Mouse (Mus musculus) midbrain, embryonic 15.5 days (tissue): ENCODE data around the gene Notch3. TPM values are rescaled to one million over a fixed set of nuclear protein-coding genes. Genes with fewer than 3 reads are reported as not detected.
A peak's percentile ranks its signal among the peaks of the same experiment; 100 is the strongest.

Source experiments
- ATAC-seq: fragments of 200-750 bp; cut with Nextera tagmentation; replicated peaks from 2 replicates; pipeline ENCODE4 v1.8.0; 2017; ENCODE audit warnings: moderate TSS enrichment
- H3K27ac ChIP-seq: fragments of 300-500 bp; sonication (generic); 2 replicates; pipeline ENCODE4 v1.5.1; 2015; ENCODE audit warnings: mild to moderate bottlenecking, inconsistent platforms
- H3K27me3 ChIP-seq: fragments of 300-500 bp; sonication (generic); replicated peaks from 2 replicates; pipeline ENCODE4 v1.6.1; 2015; ENCODE audit warnings: inconsistent platforms
- H3K36me3 ChIP-seq: fragments of 300-500 bp; sonication (generic); replicated peaks from 2 replicates; pipeline ENCODE4 v1.6.1; 2015; ENCODE audit warnings: inconsistent platforms
- H3K4me1 ChIP-seq: fragments of 300-500 bp; sonication (generic); 2 replicates; pipeline ENCODE4 v1.6.1; 2015; ENCODE audit warnings: inconsistent platforms
- H3K4me2 ChIP-seq: fragments of 300-500 bp; sonication (generic); 2 replicates; pipeline ENCODE4 v1.6.1; 2015; ENCODE audit warnings: inconsistent platforms, mild to moderate bottlenecking, moderate library complexity
- H3K4me3 ChIP-seq: fragments of 300-500 bp; sonication (generic); 2 replicates; pipeline ENCODE4 v1.5.1; 2015; ENCODE audit warnings: mild to moderate bottlenecking, inconsistent platforms
- H3K9ac ChIP-seq: fragments of 300-500 bp; sonication (generic); 2 replicates; pipeline ENCODE4 v1.6.1; 2015; ENCODE audit warnings: mild to moderate bottlenecking, inconsistent platforms
- H3K9me3 ChIP-seq: fragments of 300-500 bp; sonication (generic); 2 replicates; pipeline ENCODE4 v1.6.1; 2016; ENCODE audit warnings: inconsistent platforms
- WGBS: fragments of 180-500 bp; shearing (Covaris S2); methylation state at CpG from one replicate; pipeline ENCODE4 v1.1.7; 2015; ENCODE audit warnings: mixed read lengths; 5-methylcytosine and 5-hydroxymethylcytosine counted together
- polyA plus RNA-seq: library from polyadenylated mRNA; unstranded; fragments of >200 nt; fragmentation: Nextera tagmentation; extraction: Ambion mirVana; gene quantifications from 2 replicates; pipeline ENCODE4 v1.2.1, GENCODE M21; 2015

Gene Notch3
- polyA plus RNA-seq, 1 experiment from 2014 or later = 7.9 TPM

- H3K36me3 ChIP-seq = no peaks in the 10 kb centered on the region
- 21% methylated on average over 5 of the region's 5 CpGs for WGBS
- peaks cover 16% of the 10 kb centered on the region for H3K27me3 ChIP-seq
- H3K4me2 ChIP-seq = peak overlapping the region; percentile 81
- peak overlapping the region; percentile 38; the same call in 1 of the 2 replicates for H3K4me3 ChIP-seq
- no peaks in the 10 kb centered on the region for H3K9me3 ChIP-seq
- ATAC-seq = no peak
- H3K4me1 ChIP-seq = peaks cover 15% of the 10 kb centered on the region
- no peak overlapping the region for H3K27ac ChIP-seq
- no peak overlapping the region for H3K9ac ChIP-seq
Observed at GRCm38 (mm10) chr17:32189850-32190249, 23.2 kb upstream of the Notch3 start.

DNA sequence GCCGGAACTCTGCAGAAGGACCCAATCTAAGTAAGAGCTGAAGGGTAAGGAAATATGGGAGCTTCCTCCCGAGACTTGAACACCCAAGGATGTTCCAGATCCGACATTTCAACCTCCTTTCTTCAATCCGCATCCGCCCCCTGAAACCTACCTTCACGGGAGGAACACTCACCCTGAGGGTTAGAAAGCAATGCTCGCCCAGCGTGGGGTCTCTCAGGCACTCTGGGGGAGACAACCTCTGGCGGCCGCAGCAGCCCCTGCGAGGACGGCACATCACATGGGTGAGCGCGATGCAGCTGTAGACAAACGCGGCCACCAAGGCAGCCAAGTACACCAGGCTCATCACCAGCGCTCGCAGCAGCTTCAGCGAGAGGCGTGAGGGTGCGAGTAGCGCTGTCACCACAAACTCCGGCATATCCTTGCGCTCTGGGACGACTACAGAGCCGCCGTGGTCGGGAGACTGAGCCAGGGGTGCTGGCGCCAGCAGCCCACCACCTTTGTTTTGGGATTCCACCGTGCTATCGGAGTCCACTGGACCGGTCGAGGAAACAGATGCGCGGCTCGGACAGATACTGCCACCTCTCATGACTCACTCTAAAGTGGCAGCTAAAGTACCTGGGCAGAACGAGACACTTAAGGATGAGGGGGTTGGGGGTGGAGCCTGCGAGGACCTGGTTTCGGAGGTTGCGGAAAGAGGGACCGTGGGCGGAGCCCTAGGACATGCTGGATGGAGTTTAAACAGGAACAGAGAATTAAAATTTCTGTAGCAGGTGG is 22.4 kb upstream of the Notch3 start, which contains the start of gene Ephx3:
Gene Ephx3, minus strand, starts transcription at position 687 of the 774 bp plus-strand sequence.
- Histone ChIP-seq H3K4me3 (peak within 1 kb of the TSS; percentile 38), H3K9me3 (no peaks in the 10 kb centered on the region), H3K4me2 (peak within 1 kb of the TSS; percentile 81), H3K27me3 (peaks cover 16% of the 10 kb centered on the region), H3K9ac (peak within 1 kb of the TSS; percentile 30), H3K27ac (no peak within 1 kb of the TSS), H3K4me1 (peaks cover 15% of the 10 kb centered on the region), H3K36me3 (no peaks in the 10 kb centered on the region)
- peak; percentile 78 for ATAC-seq
- 6% methylated on average over 42 of the region's 42 CpGs for WGBS

- Histone ChIP-seq H3K27ac (no peak overlapping the region), H3K4me3 (no peak overlapping the region), H3K27me3 (0 out of 2 replicates have a peak, but pooled peaks cover 1% of the 10 kb centered on the region), H3K4me2 (no peak overlapping the region), H3K36me3 (no peaks in the 10 kb centered on the region), H3K9me3 (no peaks in the 10 kb centered on the region), H3K4me1 (peaks cover 16% of the 10 kb centered on the region), H3K9ac (no peak overlapping the region)
- WGBS = 30% methylated on average over 8 of the region's 8 CpGs
- no peak for ATAC-seq
Observed at GRCm38 (mm10) chr17:32183017-32183416, 16.4 kb upstream of the Notch3 start.

GRCm38 (mm10) chr17:32179621-32180491 is 13.2 kb upstream of the Notch3 start:
- ATAC-seq = peak; percentile 81
- H3K4me2 ChIP-seq = no peak overlapping the region
- H3K9ac ChIP-seq = no peak overlapping the region
- peak overlapping the region; percentile 84 for H3K27ac ChIP-seq
- peaks cover 16% of the 10 kb centered on the region for H3K4me1 ChIP-seq
- H3K27me3 ChIP-seq = no peaks in the 10 kb centered on the region
- no peak overlapping the region for H3K4me3 ChIP-seq
- H3K36me3 ChIP-seq = no peaks in the 10 kb centered on the region
- 11% methylated on average over 11 of the region's 11 CpGs for WGBS
- H3K9me3 ChIP-seq = no peaks in the 10 kb centered on the region

- no peaks in the 10 kb centered on the region for H3K9me3 ChIP-seq
- H3K4me2 ChIP-seq = no peak overlapping the region
- no peak overlapping the region for H3K27ac ChIP-seq
- WGBS = 92% methylated on average over 4 of the region's 4 CpGs
- no peaks in the 10 kb centered on the region for H3K36me3 ChIP-seq
- no peak overlapping the region for H3K9ac ChIP-seq
- H3K4me1 ChIP-seq = peaks cover 16% of the 10 kb centered on the region
- no peak overlapping the region for H3K4me3 ChIP-seq
- ATAC-seq = no peak
- H3K27me3 ChIP-seq = no peaks in the 10 kb centered on the region
Observed at GRCm38 (mm10) chr17:32176919-32177318, 10.3 kb upstream of the Notch3 start.

- H3K36me3 ChIP-seq = no peaks in the 10 kb centered on the region
- no peaks in the 10 kb centered on the region for H3K4me1 ChIP-seq
- no peak for ATAC-seq
- H3K4me2 ChIP-seq = no peak overlapping the region
- no peaks in the 10 kb centered on the region for H3K27me3 ChIP-seq
- no peaks in the 10 kb centered on the region for H3K9me3 ChIP-seq
- H3K27ac ChIP-seq = no peak overlapping the region
- H3K9ac ChIP-seq = no peak overlapping the region
- WGBS = 70% methylated on average over 7 of the region's 7 CpGs
- no peak overlapping the region for H3K4me3 ChIP-seq
Observed at GRCm38 (mm10) chr17:32173166-32173565, 6.5 kb upstream of the Notch3 start.

DNA sequence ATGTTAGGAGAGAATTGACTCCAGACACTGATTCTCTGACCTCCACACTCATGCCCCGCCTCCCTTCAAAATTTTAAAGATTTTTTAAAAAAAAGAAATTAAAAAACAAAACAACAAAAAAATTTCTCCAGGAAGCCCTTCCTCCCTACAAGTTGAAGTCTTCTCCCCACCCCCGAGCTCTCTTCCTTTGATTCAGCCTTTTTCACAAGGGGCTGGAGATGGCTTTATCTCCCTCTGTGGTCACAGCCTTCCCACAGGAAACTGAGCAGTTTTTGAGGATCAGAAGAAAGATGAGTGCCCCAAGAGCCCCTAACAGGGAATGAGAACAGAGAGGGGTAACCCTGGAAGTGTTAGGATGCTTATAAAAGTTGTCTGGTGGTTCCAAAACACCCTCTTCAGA is 5.8 kb upstream of the Notch3 start:
- H3K4me3 ChIP-seq = no peak overlapping the region
- no peak overlapping the region for H3K27ac ChIP-seq
- no peak overlapping the region for H3K4me2 ChIP-seq
- no peak for ATAC-seq
- 83% methylated on average over 2 of the region's 2 CpGs for WGBS
- H3K4me1 ChIP-seq = no peaks in the 10 kb centered on the region
- no peaks in the 10 kb centered on the region for H3K9me3 ChIP-seq
- no peaks in the 10 kb centered on the region for H3K27me3 ChIP-seq
- no peaks in the 10 kb centered on the region for H3K36me3 ChIP-seq
- no peak overlapping the region for H3K9ac ChIP-seq

DNA sequence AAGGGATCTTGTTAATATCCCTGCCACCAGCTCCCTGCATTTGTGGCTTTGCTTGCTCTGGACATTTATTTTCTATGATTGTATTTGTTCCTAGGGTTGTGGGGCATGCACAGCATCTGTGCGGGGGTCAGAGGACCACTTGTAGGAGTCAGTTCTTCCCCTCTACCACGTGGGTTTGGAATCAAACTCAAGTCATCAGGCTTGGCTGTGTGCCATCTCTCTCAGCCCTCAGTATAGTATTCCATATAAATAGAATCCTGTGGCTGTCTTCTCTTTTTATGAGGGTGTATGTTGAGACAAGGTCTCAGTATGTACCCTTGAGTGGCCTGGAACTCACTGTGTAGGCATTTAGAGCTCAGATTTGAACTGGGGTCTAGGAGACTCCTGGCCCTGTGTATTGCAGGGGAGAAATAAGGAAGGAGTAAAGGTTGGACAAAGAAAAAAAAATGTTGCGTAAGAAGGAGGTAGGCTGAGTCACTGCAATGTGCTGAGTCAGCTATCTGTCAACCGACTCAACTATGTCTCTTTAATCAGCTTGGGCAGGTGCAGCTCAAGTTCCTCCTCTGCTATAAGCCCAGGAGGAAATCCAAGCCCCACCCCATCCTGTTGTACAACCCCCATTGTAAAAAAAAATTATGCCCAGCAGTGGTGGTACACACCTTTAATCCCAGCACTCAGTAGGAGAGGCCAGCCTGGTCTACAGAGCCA is 3.0 kb upstream of the Notch3 start:
- no peaks in the 10 kb centered on the region for H3K9me3 ChIP-seq
- no peak for ATAC-seq
- H3K4me1 ChIP-seq = peaks cover 21% of the 10 kb centered on the region
- no peaks in the 10 kb centered on the region for H3K27me3 ChIP-seq
- WGBS = 80% methylated on average over 4 of the region's 4 CpGs
- no peaks in the 10 kb centered on the region for H3K36me3 ChIP-seq
- H3K4me3 ChIP-seq = no peak overlapping the region
- H3K9ac ChIP-seq = no peak overlapping the region
- no peak overlapping the region for H3K4me2 ChIP-seq
- H3K27ac ChIP-seq = no peak overlapping the region

DNA sequence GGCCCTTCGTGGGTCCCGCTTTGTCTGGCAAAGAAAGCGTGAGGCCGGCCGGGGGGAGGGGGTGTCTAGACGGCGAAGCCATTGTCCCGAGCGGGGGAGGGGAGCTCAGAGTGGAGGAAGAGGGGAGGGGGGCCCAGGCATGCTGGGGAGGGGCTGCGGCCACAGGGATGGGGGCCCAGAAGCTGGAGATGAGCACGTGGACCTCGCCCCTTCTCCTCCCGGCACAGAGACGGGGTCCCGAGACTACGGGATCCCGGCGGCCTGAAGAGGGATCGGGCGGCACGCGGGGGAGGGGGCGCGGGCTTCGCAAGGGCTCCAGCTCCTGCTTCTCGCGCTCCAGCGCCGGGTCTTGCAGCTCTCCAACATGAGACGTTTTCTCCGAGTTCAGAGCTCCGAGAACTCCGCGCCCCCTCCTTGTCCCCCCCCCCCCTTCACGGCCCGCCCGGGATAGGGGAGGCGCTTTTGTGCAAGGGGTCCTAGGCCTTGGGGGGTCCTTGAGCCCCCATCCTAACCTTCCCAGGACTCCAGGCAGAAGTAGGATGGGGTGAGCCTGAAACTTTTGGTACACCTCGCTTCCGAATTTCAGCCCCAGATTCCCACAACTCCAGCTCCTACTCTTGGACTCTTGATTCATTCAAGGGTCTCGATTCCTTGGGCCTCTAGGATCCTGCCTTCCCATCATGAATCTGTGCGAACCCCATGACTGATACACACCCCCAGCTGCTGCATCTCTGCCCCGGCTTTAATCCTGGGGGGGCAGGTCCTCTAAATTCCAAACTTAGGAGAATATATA is 653 bp downstream of the Notch3 start:
- Histone ChIP-seq H3K4me2 (peak overlapping the region; percentile 96), H3K27me3 (no peaks in the 10 kb centered on the region), H3K27ac (peak overlapping the region; percentile 86), H3K9ac (peak overlapping the region; percentile 58), H3K9me3 (no peaks in the 10 kb centered on the region), H3K4me3 (peak overlapping the region; percentile 56), H3K36me3 (no peaks in the 10 kb centered on the region), H3K4me1 (peaks cover 41% of the 10 kb centered on the region)
- ATAC-seq = peak; percentile 59
- WGBS = 2% methylated on average over 38 of the region's 43 CpGs

DNA sequence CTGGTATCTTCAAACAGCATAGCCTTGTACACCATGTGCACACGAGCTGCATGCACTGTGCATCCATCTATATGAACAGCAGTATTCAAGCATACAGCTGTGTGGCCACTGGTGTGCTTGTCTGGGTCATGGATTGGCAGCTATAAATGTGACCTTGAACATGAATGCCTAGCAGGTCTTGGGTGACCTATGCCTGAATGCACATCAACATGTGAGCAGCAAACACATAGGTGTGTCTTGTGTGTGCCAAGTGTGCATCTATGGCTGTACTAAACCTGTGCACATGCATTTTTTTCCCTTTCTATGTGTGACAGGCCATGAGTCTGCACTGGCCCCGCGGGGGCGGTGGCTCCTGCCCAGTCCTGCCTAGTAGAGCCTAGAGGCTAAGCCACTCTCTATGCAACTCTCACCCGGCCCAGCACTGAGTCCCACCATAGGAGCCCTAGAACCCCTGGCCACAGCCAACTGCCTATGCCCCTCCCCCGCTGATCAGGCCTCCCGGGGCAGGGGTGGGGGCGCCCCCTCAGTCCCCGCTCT is 1.3 kb downstream of the Notch3 start:
- H3K4me3 ChIP-seq = peak overlapping the region; percentile 56
- peak overlapping the region; percentile 58 for H3K9ac ChIP-seq
- H3K36me3 ChIP-seq = no peaks in the 10 kb centered on the region
- H3K27me3 ChIP-seq = no peaks in the 10 kb centered on the region
- 2% methylated on average over 9 of the region's 9 CpGs for WGBS
- H3K27ac ChIP-seq = peak overlapping the region; percentile 86
- peaks cover 41% of the 10 kb centered on the region for H3K4me1 ChIP-seq
- peak overlapping the region; percentile 96 for H3K4me2 ChIP-seq
- ATAC-seq = peak; percentile 70
- no peaks in the 10 kb centered on the region for H3K9me3 ChIP-seq

DNA sequence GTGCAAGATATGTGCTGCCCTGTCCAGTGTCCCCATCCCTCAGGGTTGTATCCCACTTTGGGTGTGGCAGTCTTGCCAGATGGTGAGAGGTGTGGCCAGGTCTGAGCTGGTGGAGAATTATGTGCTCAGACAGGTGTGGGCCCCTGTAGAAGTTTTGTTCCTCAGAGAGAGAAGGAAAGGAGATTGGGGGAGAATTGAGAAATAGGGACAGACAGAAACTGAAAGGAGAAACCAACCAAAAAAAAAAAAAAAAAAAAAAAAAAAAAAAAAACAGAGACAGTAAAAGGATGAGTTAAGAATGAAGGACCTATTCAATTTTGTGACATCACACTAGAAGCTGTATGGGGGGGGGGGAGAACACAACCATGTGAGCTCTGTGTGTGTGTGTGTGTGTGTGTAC is 1.9 kb downstream of the Notch3 start:
- Histone ChIP-seq H3K9me3 (no peaks in the 10 kb centered on the region), H3K9ac (no peak overlapping the region), H3K4me3 (no peak overlapping the region), H3K4me1 (peaks cover 41% of the 10 kb centered on the region), H3K36me3 (no peaks in the 10 kb centered on the region), H3K4me2 (peak overlapping the region; percentile 96; the same call in 1 of the 2 replicates), H3K27ac (peak overlapping the region; percentile 86), H3K27me3 (no peaks in the 10 kb centered on the region)
- no peak for ATAC-seq
